Mouse (Mus musculus) heart, postnatal 0 days (tissue): ENCODE data around the gene Mcl1. TPM values are rescaled to one million over a fixed set of nuclear protein-coding genes. Genes with fewer than 3 reads are reported as not detected.

Source experiments
- ATAC-seq: fragments of 200-750 bp; cut with Nextera tagmentation; 2 replicates; pipeline ENCODE4 v1.8.0; 2017; ENCODE audit warnings: low read depth, moderate number of reproducible peaks, moderate library complexity; ENCODE audit not compliant: insufficient read depth
- DNase-seq: peaks from one replicate; pipeline ENCODE4 v3.0.0-alpha.2; 2016; ENCODE audit warnings: low spot score
- H3K27ac ChIP-seq: fragments of 300-500 bp; sonication (generic); 2 replicates; pipeline ENCODE4 v1.5.1; 2014; ENCODE audit warnings: low read depth, mild to moderate bottlenecking
- H3K27me3 ChIP-seq: fragments of 300-500 bp; sonication (generic); 2 replicates; pipeline ENCODE4 v1.6.1; 2014; ENCODE audit warnings: low read length, mixed read lengths; ENCODE audit not compliant: control insufficient read depth, insufficient read depth
- H3K36me3 ChIP-seq: fragments of 300-500 bp; sonication (generic); replicated peaks from 2 replicates; pipeline ENCODE4 v1.6.1; 2014; ENCODE audit warnings: low read length, mixed read lengths; ENCODE audit not compliant: control insufficient read depth, insufficient read depth
- H3K4me1 ChIP-seq: fragments of 300-500 bp; sonication (generic); 2 replicates; pipeline ENCODE4 v1.6.1; 2014; ENCODE audit warnings: antibody characterized with exemption; ENCODE audit not compliant: control insufficient read depth, insufficient read depth
- H3K4me2 ChIP-seq: fragments of 300-500 bp; sonication (generic); 2 replicates; pipeline ENCODE4 v1.6.1; 2014; ENCODE audit warnings: low read depth, mild to moderate bottlenecking, low read length, moderate library complexity
- H3K4me3 ChIP-seq: fragments of 300-500 bp; sonication (generic); 2 replicates; pipeline ENCODE4 v1.5.1; 2014; ENCODE audit warnings: low read depth, low read length
- H3K9ac ChIP-seq: fragments of 300-500 bp; sonication (generic); replicated peaks from 2 replicates; pipeline ENCODE4 v1.6.1; 2014; ENCODE audit warnings: low read depth, low read length, mixed read lengths
- H3K9me3 ChIP-seq: fragments of 300-500 bp; sonication (generic); replicated peaks from 2 replicates; pipeline ENCODE4 v1.6.1; 2016; ENCODE audit warnings: low read length; ENCODE audit not compliant: control insufficient read depth
- CTCF ChIP-seq: IDR thresholded peaks from 2 replicates; pipeline ENCODE4 v1.5.1; 2016; ENCODE audit warnings: antibody characterized with exemption, control low read depth, low read depth
- EP300 ChIP-seq: IDR thresholded peaks from 2 replicates; pipeline ENCODE4 v1.6.1; 2016; ENCODE audit warnings: antibody characterized with exemption, low read depth
- WGBS: fragments of 180-500 bp; shearing (Covaris S2); extraction: QIAGEN DNeasy Blood & Tissue Kit; methylation state at CpG from one replicate; pipeline ENCODE4 v1.1.7; 2014; 5-methylcytosine and 5-hydroxymethylcytosine counted together
- polyA plus RNA-seq: library from polyadenylated mRNA; unstranded; fragments of >200 nt; fragmentation: Nextera tagmentation; extraction: Ambion mirVana; gene quantifications from 2 replicates; pipeline ENCODE4 v1.2.1, GENCODE M21; 2015
- total RNA-seq: library from RNA; depleted of rRNA; stranded (reverse); fragments of >200 nt; gene quantifications from 2 replicates; pipeline ENCODE4 v1.2.3, GENCODE M21; 2014; ENCODE audit warnings: low replicate concordance

Mcl1 gene
- total and polyA plus RNA-seq, 2 experiments from 2014 or later = 50.1 to 278 TPM

DNA sequence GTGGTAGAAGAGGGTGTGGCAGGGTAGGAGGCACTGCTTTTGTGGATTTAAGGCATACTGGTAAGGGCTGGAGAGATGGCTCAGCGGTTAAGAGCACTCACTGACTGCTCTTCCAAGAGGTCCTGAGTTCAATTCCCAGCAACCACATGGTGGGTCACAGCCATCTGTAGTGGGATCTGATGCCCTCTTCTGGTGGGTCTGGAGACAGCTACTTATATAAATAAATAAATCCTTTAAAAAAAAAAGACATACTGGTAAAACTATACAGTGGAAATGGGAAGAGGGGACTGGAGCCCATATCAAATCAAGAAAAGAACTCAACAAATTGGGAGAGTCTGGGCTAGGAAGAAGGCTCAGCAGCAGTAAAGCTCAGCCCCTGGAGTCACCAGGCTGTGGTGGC is 18.9 kb upstream of the Mcl1 start:
- ATAC-seq = no peak
- Histone ChIP-seq H3K27me3 (no peaks in the 10 kb centered on the region), H3K27ac (no peak overlapping the region), H3K36me3 (peaks cover 21% of the 10 kb centered on the region), H3K4me3 (no peak overlapping the region), H3K4me2 (no peak overlapping the region), H3K9ac (no peak overlapping the region), H3K9me3 (no peaks in the 10 kb centered on the region), H3K4me1 (no peaks in the 10 kb centered on the region)
- TF ChIP-seq CTCF (peak; percentile 16; the same call in 1 of the 2 replicates), EP300 (no peak)
- DNase-seq = no peak
- WGBS = 100% methylated on average over 1 of the region's 1 CpGs

DNA sequence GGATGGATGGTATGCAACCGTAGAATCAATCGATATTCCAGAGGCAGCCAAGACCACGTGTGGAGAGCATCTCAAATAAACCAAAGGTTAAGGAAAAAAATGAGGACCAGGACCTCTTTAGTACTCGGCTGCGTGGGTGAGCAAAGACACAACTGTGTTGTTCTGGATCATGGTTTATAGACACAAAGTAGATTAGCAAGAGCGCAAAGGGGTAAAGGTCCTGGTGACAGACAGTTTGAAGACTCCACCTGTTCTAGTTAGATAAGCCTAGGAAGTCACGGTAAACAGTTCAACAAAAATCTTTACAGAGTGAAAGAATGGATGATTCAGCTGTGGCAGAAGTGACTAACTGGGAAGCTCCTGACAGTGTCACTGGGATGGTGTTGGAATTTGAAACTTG is 15.5 kb upstream of the Mcl1 start:
- H3K36me3 ChIP-seq = no peaks in the 10 kb centered on the region
- TF ChIP-seq EP300 (no peak), CTCF (no peak)
- DNase-seq (no peak), ATAC-seq (no peak)
- H3K9ac ChIP-seq = no peak overlapping the region
- H3K4me3 ChIP-seq = no peak overlapping the region
- no peak overlapping the region for H3K27ac ChIP-seq
- H3K4me1 ChIP-seq = peaks cover 3% of the 10 kb centered on the region; the same call in 1 of the 2 replicates
- WGBS = 73% methylated on average over 7 of the region's 7 CpGs
- H3K27me3 ChIP-seq = no peaks in the 10 kb centered on the region
- H3K4me2 ChIP-seq = no peak overlapping the region
- H3K9me3 ChIP-seq = no peaks in the 10 kb centered on the region

DNA sequence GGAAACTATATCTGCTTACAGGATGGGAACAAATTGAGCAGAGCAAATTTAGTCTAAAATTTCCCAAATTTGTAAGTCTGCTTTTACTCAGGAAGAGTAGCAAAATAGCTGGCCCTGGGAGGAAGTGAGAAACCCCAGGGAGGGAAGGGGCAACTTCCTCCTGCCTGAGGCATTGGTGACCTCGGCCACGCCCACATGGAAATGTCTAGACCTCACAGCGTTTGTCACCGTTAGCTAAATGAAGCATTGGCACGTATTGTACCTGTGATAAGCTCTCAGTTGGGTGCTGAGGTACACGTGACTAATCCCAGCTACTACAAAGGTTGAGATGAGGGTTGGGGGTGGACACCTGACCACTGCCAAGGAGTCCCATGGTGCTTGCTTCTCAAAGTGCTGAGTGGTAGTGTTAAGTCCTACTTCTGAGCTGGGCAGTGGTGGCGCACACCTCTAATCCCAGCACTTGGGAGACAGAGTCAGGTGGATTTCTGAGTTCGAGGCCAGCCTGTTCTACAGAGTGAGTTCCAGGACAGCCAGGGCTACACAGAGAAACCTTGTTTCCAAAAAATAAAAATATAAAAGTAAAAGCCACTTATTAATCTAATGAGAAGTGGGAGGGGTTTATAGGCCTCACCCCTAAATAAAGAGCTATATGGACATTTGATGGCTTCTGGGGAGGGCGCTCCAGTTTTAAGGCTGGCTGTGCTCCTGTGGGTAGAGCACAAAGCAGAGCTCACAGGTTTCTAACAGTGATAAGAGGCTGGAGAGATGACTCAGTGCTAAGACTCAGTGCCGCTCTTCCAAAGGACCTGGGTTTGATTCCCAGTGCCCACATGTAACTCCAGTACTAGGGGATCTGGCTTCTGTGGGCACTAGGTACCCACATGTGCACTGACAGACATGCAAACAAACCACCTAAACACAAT is 13.0 kb upstream of the Mcl1 start:
- no peak overlapping the region for H3K4me2 ChIP-seq

GRCm38 (mm10) chr3:95648016-95648415 is 10.6 kb upstream of the Mcl1 start:
- DNase-seq (no peak), ATAC-seq (no peak)
- WGBS = 85% methylated on average over 5 of the region's 5 CpGs
- TF ChIP-seq EP300 (no peak), CTCF (no peak)
- Histone ChIP-seq H3K9me3 (no peaks in the 10 kb centered on the region), H3K27ac (no peak overlapping the region), H3K9ac (no peak overlapping the region), H3K4me2 (no peak overlapping the region), H3K27me3 (no peaks in the 10 kb centered on the region), H3K36me3 (no peaks in the 10 kb centered on the region), H3K4me1 (peaks cover 17% of the 10 kb centered on the region), H3K4me3 (no peak overlapping the region)

More for the DNA sequence above, 13.0 kb upstream of the Mcl1 start:
- no peak for ATAC-seq
- Histone ChIP-seq H3K4me1 (peaks cover 7% of the 10 kb centered on the region; the same call in 1 of the 2 replicates), H3K36me3 (no peaks in the 10 kb centered on the region), H3K27ac (0 out of 2 replicates have a peak overlapping the region, but pooled peaks have one; percentile 8), H3K27me3 (no peaks in the 10 kb centered on the region), H3K9ac (no peak overlapping the region), H3K4me3 (no peak overlapping the region), H3K9me3 (no peaks in the 10 kb centered on the region)
- no peak for DNase-seq
- 45% methylated on average over 10 of the region's 10 CpGs for WGBS
- TF ChIP-seq EP300 (no peak), CTCF (no peak)

- Histone ChIP-seq H3K27ac (peak overlapping the region; percentile 90), H3K9me3 (no peaks in the 10 kb centered on the region), H3K36me3 (no peaks in the 10 kb centered on the region), H3K4me1 (peaks cover 21% of the 10 kb centered on the region), H3K4me3 (no peak overlapping the region), H3K9ac (0 out of 2 replicates have a peak overlapping the region, but pooled peaks have one; percentile 32), H3K4me2 (no peak overlapping the region), H3K27me3 (no peaks in the 10 kb centered on the region)
- no peak for TF ChIP-seq CTCF
- TF ChIP-seq EP300 = peak; percentile 94; the same call in 1 of the 2 replicates
- ATAC-seq (peak; percentile 67), DNase-seq (peak; percentile 94)
- WGBS = 38% methylated on average over 6 of the region's 6 CpGs
Measured at GRCm38 (mm10) chr3:95650276-95651032, 8.1 kb upstream of the Mcl1 start.
